Mouse (Mus musculus): ENCODE measurements at regions not wholly inside any gene's neighbourhood (a gene's known extent, or its start where the extent isn't known, plus 50 kb on each side); places are given as distances from the start of the nearest gene placed in this dataset.

- Histone ChIP-seq H3K27me3 (ENCODE audit: control insufficient read depth, insufficient read depth, insufficient read length) (no peaks in the 10 kb centered on the region), H3ac (ENCODE audit: control insufficient read depth, insufficient read length) (no peak overlapping the region), H3K4me2 (ENCODE audit: low read depth) (no peak overlapping the region), H3K4me3 (no peak overlapping the region), H3K79me2 (ENCODE audit: control insufficient read depth, insufficient read depth) (no peaks in the 10 kb centered on the region), H3K36me3 (ENCODE audit: control insufficient read depth, insufficient read depth) (no peaks in the 10 kb centered on the region)
- TF ChIP-seq TCF12 (IDR thresholded peaks at IDR 0.05; ENCODE audit: insufficient read depth, poor library complexity, severe bottlenecking) (no peak), POLR2A (IDR thresholded peaks at IDR 0.05; ENCODE audit: insufficient read length, low read depth) (no peak), MYOG (IDR thresholded peaks at IDR 0.05; ENCODE audit: control insufficient read depth in 1 of 3, insufficient read depth in 1 of 3, insufficient read length in 2 of 3, low read depth in 2 of 3) (no peak), E2F4 (IDR thresholded peaks at IDR 0.05; ENCODE audit: insufficient read depth) (no peak), CEBPB (IDR thresholded peaks at IDR 0.05; ENCODE audit: insufficient read depth, poor library complexity, severe bottlenecking) (no peak), USF1 (IDR thresholded peaks at IDR 0.05; ENCODE audit: low read depth) (no peak), SRF (IDR thresholded peaks at IDR 0.05; ENCODE audit: control insufficient read depth, insufficient read length, low read depth) (no peak), REST (IDR thresholded peaks at IDR 0.05; ENCODE audit: insufficient read depth, insufficient read length) (no peak), MYOD1 (IDR thresholded peaks at IDR 0.05; ENCODE audit: control insufficient read depth in 1 of 3, insufficient read length in 2 of 3, low read depth in 2 of 3) (no peak), POLR2AphosphoS2 (IDR thresholded peaks at IDR 0.05; ENCODE audit: insufficient read length, low read depth) (no peak), TCF3 (IDR thresholded peaks at IDR 0.05; ENCODE audit: insufficient read length, low read depth) (no peak), MAX (IDR thresholded peaks at IDR 0.05; ENCODE audit: low read depth) (no peak)
Measured at GRCm38 (mm10) chr11:31721908-31722307, 50.2 kb upstream of the Bod1 start.

GRCm38 (mm10) chr11:31724506-31724905 is 52.8 kb upstream of the Bod1 start:
- Histone ChIP-seq H3K36me3 (ENCODE audit: control insufficient read depth, insufficient read depth) (no peaks in the 10 kb centered on the region), H3ac (ENCODE audit: control insufficient read depth, insufficient read length) (no peak overlapping the region), H3K4me2 (ENCODE audit: low read depth) (no peak overlapping the region), H3K27me3 (ENCODE audit: control insufficient read depth, insufficient read depth, insufficient read length) (no peaks in the 10 kb centered on the region), H3K4me3 (no peak overlapping the region), H3K79me2 (ENCODE audit: control insufficient read depth, insufficient read depth) (no peaks in the 10 kb centered on the region)
- no peak for TF ChIP-seq USF1 (IDR thresholded peaks at IDR 0.05; ENCODE audit: low read depth)
- no peak for TF ChIP-seq MAX (IDR thresholded peaks at IDR 0.05; ENCODE audit: low read depth)
- no peak for TF ChIP-seq TCF3 (IDR thresholded peaks at IDR 0.05; ENCODE audit: insufficient read length, low read depth)
- TF ChIP-seq MYOG (IDR thresholded peaks at IDR 0.05; ENCODE audit: control insufficient read depth in 1 of 3, insufficient read depth in 1 of 3, insufficient read length in 2 of 3, low read depth in 2 of 3) = peak in 2 of 3 experiments; percentile 48 to 84
- peak; percentile 41 to 84 (median 60) for TF ChIP-seq MYOD1 (IDR thresholded peaks at IDR 0.05; ENCODE audit: control insufficient read depth in 1 of 3, insufficient read length in 2 of 3, low read depth in 2 of 3)
- no peak for TF ChIP-seq SRF (IDR thresholded peaks at IDR 0.05; ENCODE audit: control insufficient read depth, insufficient read length, low read depth)
- no peak for TF ChIP-seq POLR2AphosphoS2 (IDR thresholded peaks at IDR 0.05; ENCODE audit: insufficient read length, low read depth)
- TF ChIP-seq POLR2A (IDR thresholded peaks at IDR 0.05; ENCODE audit: insufficient read length, low read depth) = no peak
- peak; percentile 37 for TF ChIP-seq TCF12 (IDR thresholded peaks at IDR 0.05; ENCODE audit: insufficient read depth, poor library complexity, severe bottlenecking)
- TF ChIP-seq REST (IDR thresholded peaks at IDR 0.05; ENCODE audit: insufficient read depth, insufficient read length) = no peak
- no peak for TF ChIP-seq CEBPB (IDR thresholded peaks at IDR 0.05; ENCODE audit: insufficient read depth, poor library complexity, severe bottlenecking)
- TF ChIP-seq E2F4 (IDR thresholded peaks at IDR 0.05; ENCODE audit: insufficient read depth) = no peak

GRCm38 (mm10) chr11:31725936-31726647 is 54.4 kb upstream of the Bod1 start:
- Histone ChIP-seq H3K36me3 (ENCODE audit: control insufficient read depth, insufficient read depth) (no peaks in the 10 kb centered on the region), H3K79me2 (ENCODE audit: control insufficient read depth, insufficient read depth) (no peaks in the 10 kb centered on the region)

GRCm38 (mm10) chr11:31727289-31727688 is 55.6 kb upstream of the Bod1 start:
- TF ChIP-seq USF1 (IDR thresholded peaks at IDR 0.05; ENCODE audit: low read depth) (no peak), SRF (IDR thresholded peaks at IDR 0.05; ENCODE audit: control insufficient read depth, insufficient read length, low read depth) (no peak), MYOG (IDR thresholded peaks at IDR 0.05; ENCODE audit: control insufficient read depth in 1 of 3, insufficient read depth in 1 of 3, insufficient read length in 2 of 3, low read depth in 2 of 3) (no peak), TCF3 (IDR thresholded peaks at IDR 0.05; ENCODE audit: insufficient read length, low read depth) (no peak), TCF12 (IDR thresholded peaks at IDR 0.05; ENCODE audit: insufficient read depth, poor library complexity, severe bottlenecking) (no peak), REST (IDR thresholded peaks at IDR 0.05; ENCODE audit: insufficient read depth, insufficient read length) (no peak), CEBPB (IDR thresholded peaks at IDR 0.05; ENCODE audit: insufficient read depth, poor library complexity, severe bottlenecking) (no peak), POLR2AphosphoS2 (IDR thresholded peaks at IDR 0.05; ENCODE audit: insufficient read length, low read depth) (no peak)
- Histone ChIP-seq H3K36me3 (ENCODE audit: control insufficient read depth, insufficient read depth) (no peaks in the 10 kb centered on the region), H3K4me3 (no peak overlapping the region), H3ac (ENCODE audit: control insufficient read depth, insufficient read length) (no peak overlapping the region), H3K27me3 (ENCODE audit: control insufficient read depth, insufficient read depth, insufficient read length) (no peaks in the 10 kb centered on the region), H3K79me2 (ENCODE audit: control insufficient read depth, insufficient read depth) (no peaks in the 10 kb centered on the region), H3K4me2 (ENCODE audit: low read depth) (no peak overlapping the region)

More at GRCm38 (mm10) chr11:31725936-31726647, 54.4 kb upstream of the Bod1 start:
- H3ac ChIP-seq (ENCODE audit: control insufficient read depth, insufficient read length) = no peak overlapping the region
- no peak for TF ChIP-seq E2F4 (IDR thresholded peaks at IDR 0.05; ENCODE audit: insufficient read depth)
- no peak for TF ChIP-seq MYOD1 (IDR thresholded peaks at IDR 0.05; ENCODE audit: control insufficient read depth in 1 of 3, insufficient read length in 2 of 3, low read depth in 2 of 3)
- TF ChIP-seq SRF (IDR thresholded peaks at IDR 0.05; ENCODE audit: control insufficient read depth, insufficient read length, low read depth) = no peak
- TF ChIP-seq MYOG (IDR thresholded peaks at IDR 0.05; ENCODE audit: control insufficient read depth in 1 of 3, insufficient read depth in 1 of 3, insufficient read length in 2 of 3, low read depth in 2 of 3) = no peak
- no peak for TF ChIP-seq POLR2A (IDR thresholded peaks at IDR 0.05; ENCODE audit: insufficient read length, low read depth)
- no peak for TF ChIP-seq TCF3 (IDR thresholded peaks at IDR 0.05; ENCODE audit: insufficient read length, low read depth)
- no peak for TF ChIP-seq TCF12 (IDR thresholded peaks at IDR 0.05; ENCODE audit: insufficient read depth, poor library complexity, severe bottlenecking)
- no peak for TF ChIP-seq POLR2AphosphoS2 (IDR thresholded peaks at IDR 0.05; ENCODE audit: insufficient read length, low read depth)
- TF ChIP-seq CEBPB (IDR thresholded peaks at IDR 0.05; ENCODE audit: insufficient read depth, poor library complexity, severe bottlenecking) = no peak
- TF ChIP-seq MAX (IDR thresholded peaks at IDR 0.05; ENCODE audit: low read depth) = no peak
- TF ChIP-seq REST (IDR thresholded peaks at IDR 0.05; ENCODE audit: insufficient read depth, insufficient read length) = no peak
- TF ChIP-seq USF1 (IDR thresholded peaks at IDR 0.05; ENCODE audit: low read depth) = no peak
- H3K27me3 ChIP-seq (ENCODE audit: control insufficient read depth, insufficient read depth, insufficient read length) = no peaks in the 10 kb centered on the region
- H3K4me2 ChIP-seq (ENCODE audit: low read depth) = no peak overlapping the region
- no peak overlapping the region for H3K4me3 ChIP-seq

Measured in myocyte (in vitro differentiated cells).